Mouse (Mus musculus): ENCODE data around the gene Slc17a8. TPM values are rescaled to one million over a fixed set of nuclear protein-coding genes. Genes with fewer than 3 reads are reported as not detected.

The Slc17a8 gene
- polyA plus RNA-seq, 1 experiment, result 0.12 TPM

- peak; percentile 16 for DNase-seq (ENCODE audit: low read depth)
Measured at GRCm38 (mm10) chr10:89527054-89527453, 94.0 kb downstream of the Slc17a8 start.

DNA sequence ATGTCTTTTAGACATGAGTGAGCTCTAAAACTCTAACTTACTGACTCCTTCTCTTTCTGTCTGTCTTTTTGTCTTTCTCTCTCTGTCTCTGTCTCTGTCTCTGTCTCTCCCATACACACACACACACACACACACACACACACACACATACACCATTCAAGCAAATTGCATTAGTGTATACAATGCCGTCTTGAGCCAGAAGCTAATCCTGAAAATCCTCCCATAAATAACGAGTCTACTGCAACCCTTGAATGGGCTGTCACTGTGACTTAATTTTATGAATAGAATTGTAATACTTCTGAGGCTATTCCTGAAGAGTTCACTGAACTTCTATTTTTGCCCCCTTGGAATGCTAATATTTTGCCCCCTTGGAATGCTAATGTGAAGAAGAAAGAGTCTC lies 95.2 kb downstream of the Slc17a8 start:
- no peak for DNase-seq (ENCODE audit: low read depth)

Other genes with a start within 250 kb of the Slc17a8 start
- 0.49 and 1.2 TPM in 2 replicates for gene Gas2l3, start 177.3 kb downstream of the Slc17a8 start, polyA plus RNA-seq (2012; rRNA removed)
- 0.35 and 0.42 TPM in 2 replicates for gene Nr1h4, start 87.7 kb downstream of the Slc17a8 start, polyA plus RNA-seq (2012; rRNA removed)
- gene Scyl2, start 65.0 kb upstream of the Slc17a8 start, polyA plus RNA-seq (2012; rRNA removed), result 19.7 and 20.6 TPM in 2 replicates
- gene Actr6, start 111.0 kb upstream of the Slc17a8 start, polyA plus RNA-seq (2012; rRNA removed), result 2.2 and 3.2 TPM in 2 replicates
- gene Uhrf1bp1l, start 123.7 kb upstream of the Slc17a8 start, polyA plus RNA-seq (2012; rRNA removed), result 22.0 and 33.6 TPM in 2 replicates